Mouse (Mus musculus) yolk sac, embryonic 10.5 days (tissue): ENCODE results near the gene Psmd14.

Experiments
- DNase-seq: peaks from one replicate; pipeline ENCODE4 v3.0.0-alpha.2; 2017; ENCODE audit warnings: low spot score

Gene Psmd14

GRCm38 (mm10) chr2:61760044-61760443, 48.5 kb downstream of the Psmd14 start:
- no peak for DNase-seq

GRCm38 (mm10) chr2:61764470-61765105, 53.1 kb downstream of the Psmd14 start:
- no peak for DNase-seq

- no peak for DNase-seq
Observed at GRCm38 (mm10) chr2:61765526-61765925, 54.0 kb downstream of the Psmd14 start.

GRCm38 (mm10) chr2:61780794-61781193, 69.3 kb downstream of the Psmd14 start:
- DNase-seq: no peak

GRCm38 (mm10) chr2:61794960-61795359, 83.5 kb downstream of the Psmd14 start:
- no peak for DNase-seq

GRCm38 (mm10) chr2:61798048-61798447, 86.6 kb downstream of the Psmd14 start:
- DNase-seq: no peak

GRCm38 (mm10) chr2:61802656-61803251, 91.3 kb downstream of the Psmd14 start, which contains the start of gene Tbr1:
TSS of gene Tbr1 (plus strand) at chr2:61802930.
- DNase-seq: no peak

GRCm38 (mm10) chr2:61803443-61804367, 92.2 kb downstream of the Psmd14 start:
- no peak for DNase-seq

GRCm38 (mm10) chr2:61804382-61804840, 92.9 kb downstream of the Psmd14 start:
- no peak for DNase-seq

- no peak for DNase-seq
Observed at GRCm38 (mm10) chr2:61804841-61805540, 93.5 kb downstream of the Psmd14 start.

GRCm38 (mm10) chr2:61805541-61806345, 94.2 kb downstream of the Psmd14 start:
- no peak for DNase-seq

GRCm38 (mm10) chr2:61806346-61806825, 94.9 kb downstream of the Psmd14 start:
- DNase-seq: no peak

GRCm38 (mm10) chr2:61807151-61807550, 95.7 kb downstream of the Psmd14 start:
- DNase-seq: peak; percentile 23

- no peak for DNase-seq
Observed at GRCm38 (mm10) chr2:61807781-61808180, 96.3 kb downstream of the Psmd14 start.

GRCm38 (mm10) chr2:61808776-61809175, 97.3 kb downstream of the Psmd14 start:
- no peak for DNase-seq

GRCm38 (mm10) chr2:61809381-61809780, 97.9 kb downstream of the Psmd14 start:
- DNase-seq: no peak

GRCm38 (mm10) chr2:61810751-61811150, 99.3 kb downstream of the Psmd14 start:
- DNase-seq: no peak

GRCm38 (mm10) chr2:61811163-61811506, 99.6 kb downstream of the Psmd14 start:
- DNase-seq: no peak

GRCm38 (mm10) chr2:61811507-61812421, 100.3 kb downstream of the Psmd14 start:
- peak; percentile 72 for DNase-seq

GRCm38 (mm10) chr2:61812536-61812935, 101.0 kb downstream of the Psmd14 start:
- no peak for DNase-seq
